Mouse (Mus musculus) brain, embryonic 14.5 days (tissue): ENCODE measurements around the gene Tmem8b. TPM values are rescaled to one million over a fixed set of nuclear protein-coding genes. Genes with fewer than 3 reads are reported as not detected.

Experiments used
- DNase-seq: peaks from one replicate; pipeline ENCODE4 v3.0.0-alpha.2; 2011; ENCODE audit warnings: low read depth
- CTCF ChIP-seq: fragments of 200-500 bp; IDR thresholded peaks from 2 replicates; pipeline ENCODE4 v1.5.1; 2012; ENCODE audit warnings: inconsistent platforms, mild to moderate bottlenecking, moderate library complexity, borderline replicate concordance; ENCODE audit not compliant: insufficient read depth, insufficient read length; ENCODE audit errors: extremely low read depth
- POLR2A ChIP-seq: fragments of 200-500 bp; IDR thresholded peaks from 2 replicates; pipeline ENCODE4 v1.6.1; 2012; ENCODE audit warnings: mild to moderate bottlenecking, inconsistent platforms, borderline replicate concordance; ENCODE audit not compliant: poor library complexity, insufficient read depth, insufficient read length, severe bottlenecking; ENCODE audit errors: extremely low read depth
- polyA plus RNA-seq: library from polyadenylated mRNA; depleted of rRNA; stranded (reverse); fragments of >200 nt; gene quantifications from 2 replicates; pipeline ENCODE4 v1.2.3, GENCODE M21; 2012

The Tmem8b gene
- polyA plus RNA-seq, 1 experiment, result 42.0 TPM

DNA sequence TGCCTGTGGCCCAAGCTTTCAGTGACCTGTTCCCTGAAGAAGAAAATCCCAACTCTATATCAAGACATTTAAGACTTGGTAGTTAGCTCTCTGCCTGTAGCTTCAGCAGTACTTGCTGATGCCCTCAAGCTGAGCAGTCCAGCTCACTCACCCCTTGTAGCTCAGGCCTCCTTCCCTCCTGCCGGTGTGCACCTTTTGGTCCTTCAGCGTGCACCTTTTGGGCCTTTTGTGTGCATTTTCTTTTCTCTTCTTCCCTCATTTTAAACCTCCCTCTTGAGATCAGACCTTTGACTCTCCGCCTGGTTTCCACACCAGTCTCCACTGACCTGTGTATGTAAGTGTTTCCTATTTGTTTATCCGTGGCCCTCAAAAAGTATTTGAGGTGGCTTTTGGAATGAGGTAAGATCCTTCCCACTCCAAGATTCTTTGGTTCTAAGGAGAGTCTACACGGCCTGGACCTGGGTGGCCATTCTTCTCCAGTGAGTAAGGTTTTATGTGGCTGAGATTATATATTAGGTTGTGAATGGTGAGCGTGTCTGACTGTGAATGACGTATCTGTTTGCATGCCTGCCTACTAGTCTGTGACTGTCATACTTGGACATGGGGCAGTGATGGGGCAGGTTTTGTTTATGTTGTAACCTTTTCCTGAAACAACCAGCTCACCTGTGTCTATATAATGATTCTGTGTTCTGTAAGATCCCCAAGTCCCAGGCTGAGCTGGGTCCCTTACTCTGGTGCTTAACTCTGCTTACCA, 34.0 kb upstream of the Tmem8b start:
- TF ChIP-seq POLR2A (no peak), CTCF (no peak)
- DNase-seq, result no peak

DNA sequence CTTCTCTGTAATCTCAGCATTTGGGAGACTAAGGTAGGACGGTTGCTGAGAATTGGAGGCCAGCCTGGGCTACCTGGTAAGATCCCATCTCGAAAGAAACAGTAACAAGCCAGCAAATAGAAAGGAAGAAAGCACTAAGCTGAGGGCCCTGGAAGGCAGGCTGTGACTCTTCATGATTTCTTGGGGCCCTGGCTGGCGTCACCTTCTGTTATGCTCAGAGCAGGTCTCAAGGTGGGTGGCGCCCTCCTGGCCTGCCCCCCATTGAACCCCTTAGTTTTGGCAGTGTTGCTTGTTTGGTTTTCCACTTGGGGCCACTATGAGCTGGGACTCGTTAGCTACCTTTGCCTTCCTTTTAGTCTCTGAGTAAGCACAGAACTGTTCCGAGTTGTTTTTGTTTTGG, 32.0 kb upstream of the Tmem8b start:
- DNase-seq, result no peak
- no peak for TF ChIP-seq POLR2A
- TF ChIP-seq CTCF, result no peak

DNA sequence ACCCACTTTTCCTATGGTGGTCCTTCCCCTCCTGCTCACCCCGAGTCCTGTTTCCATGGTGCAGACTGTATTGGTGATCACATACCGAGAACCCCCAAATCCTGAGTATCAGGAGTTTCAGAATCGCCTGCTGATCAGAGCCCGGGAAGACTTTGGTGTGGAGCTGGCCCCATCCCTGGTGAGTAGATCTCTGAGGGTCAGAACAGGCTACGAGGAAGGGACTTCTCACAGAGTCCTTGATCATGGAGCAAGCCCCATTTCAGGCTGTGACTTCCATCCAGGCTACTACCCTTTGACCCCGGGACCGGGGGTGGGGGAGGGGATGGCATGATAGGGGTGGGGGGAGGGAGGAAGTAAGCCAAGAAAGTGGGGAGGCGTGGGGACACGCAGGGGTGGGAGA, 28.7 kb upstream of the Tmem8b start:
- DNase-seq, result no peak
- TF ChIP-seq CTCF (no peak), POLR2A (no peak)

DNA sequence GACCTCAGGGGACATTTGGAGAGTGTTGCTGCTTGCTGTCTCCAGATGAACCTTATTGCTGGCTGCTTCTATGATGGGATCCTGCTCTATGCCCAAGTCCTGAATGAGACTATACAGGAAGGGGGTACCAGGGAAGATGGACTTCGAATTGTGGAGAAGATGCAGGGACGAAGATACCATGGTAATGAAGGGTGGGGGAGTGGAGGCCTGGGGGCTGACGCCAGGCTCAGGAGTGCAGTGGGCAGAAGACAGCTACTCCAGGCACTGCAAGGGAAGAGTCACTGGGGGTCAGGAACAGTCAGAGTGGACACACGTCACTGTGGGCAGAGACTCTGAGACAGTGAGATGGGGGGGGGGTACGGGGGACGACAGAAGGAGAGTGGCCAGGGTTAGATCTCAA, 28.3 kb upstream of the Tmem8b start:
- DNase-seq, result no peak
- no peak for TF ChIP-seq POLR2A
- no peak for TF ChIP-seq CTCF

DNA sequence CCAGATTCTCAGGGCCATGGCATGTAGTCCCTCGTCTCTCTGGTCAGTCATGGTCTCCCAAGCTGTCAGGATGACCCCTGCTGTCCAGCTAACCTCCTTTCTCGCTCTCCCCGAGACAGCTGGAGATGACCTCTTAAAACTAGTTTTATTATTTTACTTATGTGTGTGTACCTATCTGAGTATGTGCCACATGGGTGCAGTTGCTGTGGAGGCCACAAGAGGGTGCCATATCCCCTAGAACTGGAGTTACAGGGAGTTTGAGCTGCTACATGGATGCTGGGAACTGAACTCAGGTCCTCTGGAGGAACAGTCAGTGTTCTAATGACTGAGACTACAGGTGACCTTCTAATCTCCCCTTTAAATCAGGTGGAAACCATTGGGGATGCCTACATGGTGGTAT, 19.0 kb upstream of the Tmem8b start:
- no peak for DNase-seq

DNA sequence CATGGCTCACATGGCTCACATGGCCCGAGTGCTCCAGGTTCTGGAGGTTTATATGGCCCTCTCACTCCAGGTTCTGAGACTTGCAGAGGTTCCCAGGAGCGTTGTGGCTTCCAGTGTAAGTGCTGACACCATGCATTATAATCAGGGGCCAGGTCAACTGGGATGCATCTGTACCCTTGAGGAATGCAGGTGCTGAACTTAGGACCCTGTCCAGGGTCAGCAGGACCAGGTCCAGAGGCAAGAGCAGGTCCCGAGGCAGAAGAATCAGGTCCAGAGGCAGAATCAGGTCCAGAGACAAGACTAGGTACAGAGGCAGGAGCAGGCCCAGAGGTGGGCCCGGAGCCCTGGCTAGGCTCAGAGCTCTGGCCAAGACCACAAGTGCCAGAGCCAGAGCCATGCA, 16.0 kb upstream of the Tmem8b start:
- no peak for TF ChIP-seq POLR2A
- no peak for TF ChIP-seq CTCF
- DNase-seq, result no peak

More for the DNA sequence above, 19.0 kb upstream of the Tmem8b start:
- no peak for TF ChIP-seq POLR2A
- TF ChIP-seq CTCF, result peak; percentile 31; the same call in 1 of the 2 replicates

DNA sequence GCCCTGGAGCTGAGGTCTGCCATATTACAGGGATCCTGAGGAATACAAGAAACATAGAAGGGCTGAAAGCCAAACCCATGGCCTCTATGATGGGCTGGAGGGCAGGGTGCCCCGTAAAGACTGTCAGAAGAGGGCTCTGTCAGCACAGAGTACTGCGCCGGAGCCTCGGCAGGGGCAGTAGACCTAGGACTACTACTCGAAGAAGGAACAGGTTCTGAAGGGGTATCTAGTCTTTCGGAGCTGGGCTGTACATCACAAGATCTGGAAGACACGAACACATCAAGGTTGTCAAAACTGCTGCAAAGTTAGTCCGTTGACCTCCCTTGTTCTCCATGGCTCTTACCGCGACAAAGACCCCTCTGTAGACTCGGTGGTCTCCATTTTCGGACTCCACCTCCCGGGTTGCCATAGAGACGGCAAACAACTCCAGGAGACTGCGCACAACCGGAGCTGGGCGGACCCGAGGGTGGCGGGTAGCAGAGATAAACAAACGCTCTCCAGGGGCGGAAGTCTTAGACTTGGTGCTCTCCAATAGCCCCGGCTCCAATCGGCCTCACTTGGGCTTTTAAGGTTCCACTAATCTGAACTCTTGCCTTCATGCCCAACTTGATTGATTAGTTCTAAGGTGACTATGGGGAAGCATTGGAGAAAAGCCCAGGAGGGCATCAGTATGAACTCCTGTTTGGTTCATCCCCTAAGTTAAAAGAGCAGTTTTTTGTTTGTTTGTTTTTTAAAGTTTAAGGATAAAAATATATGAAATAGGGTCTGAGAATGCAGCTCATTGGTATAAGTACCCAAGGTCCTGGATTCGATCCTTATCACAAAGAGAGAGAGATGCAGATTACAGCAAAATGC, 15.4 kb upstream of the Tmem8b start, which contains the start of gene Spag8:
Gene Spag8, minus strand, starts transcription at position 434 of the 855 bp plus-strand sequence.
- DNase-seq, result peak; percentile 71
- TF ChIP-seq CTCF (0 out of 2 replicates have a peak, but pooled peaks have one; percentile 4), POLR2A (no peak)

DNA sequence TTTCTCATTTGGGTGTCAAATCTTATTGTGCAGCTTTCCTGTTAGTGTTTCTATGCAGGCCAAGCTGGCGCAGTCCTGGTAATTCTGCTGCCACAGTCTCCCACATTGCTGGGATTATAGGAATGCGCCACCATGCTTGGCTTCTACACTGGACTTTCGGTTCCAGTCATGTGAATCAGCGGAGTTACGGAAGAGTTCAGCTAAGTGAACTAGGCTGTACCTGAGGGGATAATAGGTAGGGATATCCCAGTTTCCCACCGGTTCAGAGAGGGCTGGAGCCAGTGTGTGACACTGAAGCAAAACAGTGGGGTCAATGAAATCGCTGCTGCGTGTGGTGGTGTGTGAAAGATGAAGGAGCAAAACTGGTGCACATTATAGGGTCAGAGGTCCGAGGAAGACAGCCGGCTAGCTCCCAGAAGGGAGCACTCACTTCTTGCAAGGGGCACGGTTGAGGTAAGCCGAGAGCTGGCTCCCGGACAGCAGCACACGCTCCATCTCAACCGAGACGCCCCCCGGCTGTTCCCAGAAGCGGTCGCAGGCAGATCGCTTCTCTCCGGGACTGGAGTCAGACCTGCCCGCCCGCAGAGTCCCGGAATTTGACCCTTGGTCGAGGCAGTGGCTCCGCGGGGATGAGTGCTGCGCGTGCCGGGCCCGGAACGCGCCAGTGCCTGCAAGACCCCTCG, 13.0 kb upstream of the Tmem8b start:
- no peak for DNase-seq

DNA sequence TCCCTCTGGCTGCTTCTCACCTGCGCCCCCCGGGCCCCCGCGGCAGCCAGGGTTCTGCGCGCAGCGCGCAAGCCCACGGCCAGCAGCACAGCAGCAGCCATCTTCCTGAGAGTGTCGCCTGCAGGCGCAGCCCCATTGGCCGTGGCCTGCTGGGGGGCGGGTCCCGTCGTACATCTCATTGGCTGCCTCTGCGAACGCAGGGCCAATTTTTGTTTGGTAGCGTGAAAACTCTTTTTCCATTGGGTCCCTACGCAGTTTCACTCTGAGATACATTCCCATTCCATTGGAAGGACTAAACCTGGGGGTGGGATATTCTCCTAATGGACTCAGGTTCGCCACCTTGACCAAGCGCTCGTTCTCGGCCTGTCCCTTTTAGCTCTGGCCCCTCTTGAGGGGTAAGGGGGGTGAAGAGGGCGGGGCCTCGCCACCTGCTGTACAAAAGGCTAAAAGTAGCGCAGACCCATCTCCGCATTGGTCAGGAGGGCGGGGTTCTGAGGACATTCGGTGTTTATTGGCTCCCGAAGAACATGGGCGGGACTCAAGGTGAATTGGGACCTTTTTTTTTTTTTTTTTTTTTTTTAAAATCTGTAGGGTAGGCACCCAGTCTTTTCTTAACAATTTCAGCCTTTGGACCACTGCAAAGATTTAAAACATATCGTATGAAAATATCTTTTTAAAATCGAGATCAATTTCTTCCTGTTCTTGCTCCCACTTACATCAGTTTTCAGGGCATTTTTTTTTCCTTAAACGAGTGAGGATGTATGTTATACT, 12.2 kb upstream of the Tmem8b start, which contains the start of gene Hint2:
Gene Hint2, minus strand, starts transcription at position 128 of the 771 bp plus-strand sequence.
- 0 out of 2 replicates have a peak, but pooled peaks have one; percentile 4 for TF ChIP-seq CTCF
- TF ChIP-seq POLR2A, result peak; percentile 90
- DNase-seq, result peak; percentile 99

More for the DNA sequence above, 13.0 kb upstream of the Tmem8b start:
- TF ChIP-seq POLR2A (no peak), CTCF (no peak)

DNA sequence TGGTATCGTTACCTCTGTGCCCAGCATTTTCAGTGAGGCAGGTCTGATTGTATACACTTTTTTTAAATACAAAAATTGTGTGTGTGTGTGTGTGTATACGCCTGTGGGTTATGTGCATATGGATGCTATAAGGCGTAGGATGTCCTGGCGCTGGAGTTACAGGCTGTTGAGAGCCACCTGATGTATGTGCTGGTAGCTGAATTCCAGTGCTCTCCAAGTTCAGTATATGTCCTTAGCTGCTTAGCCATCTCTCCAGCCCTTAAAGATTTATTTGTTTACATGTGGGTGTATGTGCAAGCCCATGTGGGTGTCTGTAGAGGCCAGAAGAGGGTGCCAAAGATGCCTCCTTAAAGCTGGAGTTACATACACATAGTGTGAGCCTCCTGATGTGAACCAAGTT, 11.6 kb upstream of the Tmem8b start:
- TF ChIP-seq CTCF (no peak), POLR2A (no peak)
- DNase-seq, result peak; percentile 39

DNA sequence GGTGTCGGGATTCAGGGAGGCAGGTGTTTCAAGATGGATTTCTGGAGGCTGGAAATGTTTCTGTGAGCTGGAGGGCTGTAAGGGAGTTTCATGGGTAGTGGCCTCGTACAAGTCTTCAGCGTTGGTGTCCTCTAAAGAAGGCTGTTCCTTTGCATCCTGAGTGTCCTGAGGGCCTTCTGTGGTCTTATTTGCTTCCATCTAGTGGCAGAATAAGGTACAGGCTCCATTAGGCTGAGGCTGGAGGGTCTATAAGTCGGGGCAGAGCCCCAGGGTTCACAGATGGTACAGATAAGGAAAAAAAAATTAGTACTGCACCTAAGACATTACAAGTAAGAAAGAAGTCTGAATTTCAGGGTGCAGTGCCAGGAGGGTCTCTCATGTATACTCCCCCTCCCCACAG, 2.4 kb upstream of the Tmem8b start:
- DNase-seq, result peak; percentile 41

DNA sequence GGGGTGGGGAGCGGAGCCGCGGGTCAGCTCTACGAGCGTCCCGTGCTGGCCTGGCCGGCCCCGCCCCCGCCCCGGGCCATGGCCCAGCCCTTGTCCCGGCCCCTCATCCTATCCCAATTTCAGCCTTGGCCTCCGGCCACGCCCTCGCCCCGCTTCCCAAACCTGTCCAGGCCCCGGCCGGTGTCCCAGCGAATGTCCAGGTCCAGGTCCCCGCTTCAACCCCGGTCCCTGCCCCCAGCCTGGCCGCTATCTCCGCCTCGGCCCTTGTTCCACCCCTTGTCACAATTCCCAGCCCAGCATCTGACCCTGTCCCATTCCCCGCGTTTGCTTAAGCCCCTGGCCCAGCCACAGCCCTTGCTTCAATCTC, 640 bp downstream of the Tmem8b start:
- no peak for TF ChIP-seq POLR2A
- no peak for TF ChIP-seq CTCF
- DNase-seq, result no peak

More for the DNA sequence above, 2.4 kb upstream of the Tmem8b start:
- TF ChIP-seq CTCF, result peak; percentile 54; the same call in 1 of the 2 replicates
- TF ChIP-seq POLR2A, result no peak

DNA sequence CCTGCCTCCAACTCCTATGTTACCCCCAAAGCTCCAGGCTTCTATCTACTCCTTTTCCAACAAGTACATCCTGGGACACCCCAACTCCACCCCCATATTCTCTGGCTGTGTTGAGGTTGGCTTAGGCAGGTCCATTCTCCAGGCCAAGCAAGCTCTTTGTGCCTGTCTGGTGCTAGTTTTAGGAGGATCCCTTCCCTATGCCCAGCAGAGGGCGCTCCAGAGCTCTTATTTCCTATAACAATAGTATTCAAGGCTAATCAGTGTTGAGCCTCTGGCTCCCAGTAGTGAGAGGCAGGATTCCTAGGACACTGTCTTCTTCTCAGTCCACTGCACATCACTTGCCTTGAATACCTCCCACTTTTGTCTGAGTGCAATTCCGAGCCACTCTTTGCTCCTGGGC, 3.3 kb downstream of the Tmem8b start:
- peak; percentile 83 for TF ChIP-seq CTCF
- no peak for TF ChIP-seq POLR2A
- peak; percentile 93 for DNase-seq

DNA sequence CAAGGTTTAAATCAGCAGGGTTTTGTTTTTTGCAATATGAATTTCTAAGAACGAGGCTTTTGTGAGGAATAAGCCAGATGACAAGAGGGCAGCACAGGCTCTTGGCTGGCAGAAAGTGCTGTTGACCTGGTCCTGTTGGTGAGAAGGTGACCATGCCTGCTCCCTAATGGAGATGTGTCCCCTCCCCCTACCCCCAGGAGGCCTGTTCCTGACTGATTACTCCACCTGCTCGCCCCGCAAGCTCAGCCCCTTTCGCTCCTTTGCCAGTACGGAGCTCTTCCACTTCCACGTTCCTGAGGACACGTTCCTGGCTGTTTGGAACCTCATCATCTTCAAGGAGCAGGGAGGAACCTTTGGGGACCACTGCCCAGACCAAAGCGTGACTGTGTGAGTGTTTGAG, 4.9 kb downstream of the Tmem8b start:
- DNase-seq, result no peak
- TF ChIP-seq CTCF (no peak), POLR2A (no peak)
